Mouse (Mus musculus) thymus, adult 2 months (tissue): ENCODE results near the gene AI837181.

Source experiments
- CTCF ChIP-seq: fragments of 200-500 bp; IDR thresholded peaks from 2 replicates; pipeline ENCODE4 v1.5.1; 2012; ENCODE audit warnings: mild to moderate bottlenecking, control low read depth, low read length, moderate library complexity, borderline replicate concordance; ENCODE audit not compliant: control insufficient read depth, poor library complexity, insufficient read depth; ENCODE audit errors: extremely low read depth
- POLR2A ChIP-seq: fragments of 200-500 bp; IDR thresholded peaks from 2 replicates; pipeline ENCODE4 v1.6.1; 2012; ENCODE audit warnings: mild to moderate bottlenecking, low read length, control low read depth, moderate library complexity; ENCODE audit not compliant: control insufficient read depth, poor library complexity, insufficient read depth; ENCODE audit errors: extremely low read depth

DNA sequence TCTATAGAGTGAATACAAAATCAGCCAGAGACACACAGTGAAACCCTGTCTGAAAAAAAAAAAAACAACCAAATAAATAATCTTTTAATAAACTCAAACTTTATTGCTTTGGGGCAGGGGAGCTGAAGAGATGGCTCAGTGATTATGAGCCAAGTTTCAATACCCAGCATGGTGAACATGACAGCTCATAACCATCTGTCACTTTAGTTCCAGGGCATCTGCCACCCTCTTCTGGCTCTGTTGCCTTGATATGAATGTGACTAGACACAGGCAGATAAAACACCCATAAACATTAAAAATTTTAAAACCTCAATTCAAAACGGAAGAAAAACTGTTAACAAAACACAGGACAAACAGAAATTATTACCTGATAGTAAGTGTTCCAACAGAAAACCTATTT lies 47.5 kb upstream of the AI837181 start:
- TF ChIP-seq CTCF (no peak), POLR2A (no peak)
